In genomic region chr1:121326591-121327343, GRCm38 (mm10) we compare ENCODE assay signal across 8 mouse cellular contexts. TPM values are rescaled to one million over a fixed set of nuclear protein-coding genes. Genes with fewer than 3 reads are reported as not detected.
DNase-seq lines count a peak whose midpoint lies in the region; ATAC-seq and TF ChIP-seq lines count a peak whose summit lies in the region.

No protein-coding gene starts in this region.

- H3K4me3 ChIP-seq in heart, embryonic 11.5 days (ENCODE audit: low read depth, low read length): peak overlapping the region; percentile 63
- peak overlapping the region; percentile 79 for H3K4me3 ChIP-seq in cortical plate, adult 2 months (ENCODE audit: insufficient read depth, low read length)
- peak overlapping the region; percentile 88 for H3K4me3 ChIP-seq in hindbrain, postnatal 0 days (ENCODE audit: low read length)
- peak overlapping the region; percentile 91 for H3K4me3 ChIP-seq in midbrain, embryonic 15.5 days

- peak overlapping the region; percentile 87 for H3K4me2 ChIP-seq in heart, embryonic 11.5 days
- H3K4me2 ChIP-seq in hindbrain, postnatal 0 days (ENCODE audit: low read depth, low read length): peak overlapping the region; percentile 61
- H3K4me2 ChIP-seq in midbrain, embryonic 15.5 days: peak overlapping the region; percentile 61

- no peak overlapping the region for H3K27ac ChIP-seq in heart, embryonic 11.5 days (ENCODE audit: low read depth, low read length)
- H3K27ac ChIP-seq in cortical plate, adult 2 months (ENCODE audit: insufficient read depth, low read length): no peak overlapping the region
- H3K27ac ChIP-seq in hindbrain, postnatal 0 days: peak overlapping the region; percentile 84; the same call in 1 of the 2 replicates
- H3K27ac ChIP-seq in midbrain, embryonic 15.5 days: peak overlapping the region; percentile 92

- no peak for TF ChIP-seq CTCF in cortical plate, adult 2 months (IDR thresholded peaks at IDR 0.05; ENCODE audit: extremely low read depth, insufficient read depth, low read length)
- no peak for TF ChIP-seq CTCF in hindbrain, postnatal 0 days (IDR thresholded peaks at IDR 0.05; ENCODE audit: low read depth)

- intact Hi-C loops in heart, postnatal 10 days (cut with DNase I): loop anchor here (5.0 kb wide), 2 partner anchors 71 to 241 kb away; partner anchors contain the start of gene Ddx18

- DNase-seq in heart, postnatal 10 days: no peak
- DNase-seq in CD4-positive helper T cell, adult 2 months (ENCODE audit: low read depth, low spot score): peak; percentile 52
- no peak for DNase-seq in hindbrain, postnatal 0 days (ENCODE audit: low spot score)
- DNase-seq in adrenal gland, adult 8-10 months: no peak
- DNase-seq in adrenal gland, postnatal 25 days: no peak

- H3K27me3 ChIP-seq in heart, embryonic 11.5 days (ENCODE audit: control insufficient read depth, insufficient read depth, low read length): no peaks in the 10 kb centered on the region
- no peaks in the 10 kb centered on the region for H3K27me3 ChIP-seq in hindbrain, postnatal 0 days (ENCODE audit: insufficient read depth, low read length)
- H3K27me3 ChIP-seq in midbrain, embryonic 15.5 days (replicated peaks): no peaks in the 10 kb centered on the region

- no peaks in the 10 kb centered on the region for H3K36me3 ChIP-seq in heart, embryonic 11.5 days (ENCODE audit: control insufficient read depth, insufficient read depth, low read length)
- H3K36me3 ChIP-seq in hindbrain, postnatal 0 days (ENCODE audit: insufficient read depth, low read length): no peaks in the 10 kb centered on the region
- no peaks in the 10 kb centered on the region for H3K36me3 ChIP-seq in midbrain, embryonic 15.5 days (replicated peaks)

- 25% methylated on average over 18 of the region's 18 CpGs for WGBS in heart, embryonic 11.5 days (ENCODE audit: insufficient replicate concordance)
- WGBS in hindbrain, postnatal 0 days: 24% methylated on average over 18 of the region's 18 CpGs
- WGBS in midbrain, embryonic 15.5 days: 30% methylated on average over 18 of the region's 18 CpGs

- H3K9me3 ChIP-seq in heart, embryonic 11.5 days (replicated peaks; ENCODE audit: control insufficient read depth, low read length): no peaks in the 10 kb centered on the region
- no peaks in the 10 kb centered on the region for H3K9me3 ChIP-seq in hindbrain, postnatal 0 days (ENCODE audit: low read length)
- no peaks in the 10 kb centered on the region for H3K9me3 ChIP-seq in midbrain, embryonic 15.5 days

- no peak for ATAC-seq in heart, embryonic 11.5 days (replicated peaks; ENCODE audit: insufficient number of reproducible peaks, low FRiP score, low TSS enrichment)
- no peak for ATAC-seq in hindbrain, postnatal 0 days
- ATAC-seq in midbrain, embryonic 15.5 days (replicated peaks): peak; percentile 1; the same call in 1 of the 2 replicates

- H3K4me1 ChIP-seq in heart, embryonic 11.5 days (ENCODE audit: control insufficient read depth, insufficient read depth, low read length): peaks cover 6% of the 10 kb centered on the region
- peaks cover 1% of the 10 kb centered on the region for H3K4me1 ChIP-seq in cortical plate, adult 2 months (ENCODE audit: control insufficient read depth, insufficient read depth, low read length)
- H3K4me1 ChIP-seq in hindbrain, postnatal 0 days (ENCODE audit: insufficient read depth, low read length): peaks cover 19% of the 10 kb centered on the region
- H3K4me1 ChIP-seq in midbrain, embryonic 15.5 days: peaks cover 25% of the 10 kb centered on the region

- no peak for TF ChIP-seq POLR2A in cortical plate, adult 2 months (IDR thresholded peaks at IDR 0.05; ENCODE audit: extremely low read depth, insufficient read depth, low read length)

- peak overlapping the region; percentile 76 for H3K9ac ChIP-seq in heart, embryonic 11.5 days (ENCODE audit: low read depth, low read length)
- peak overlapping the region; percentile 79 for H3K9ac ChIP-seq in hindbrain, postnatal 0 days (replicated peaks; ENCODE audit: low read length)
- H3K9ac ChIP-seq in midbrain, embryonic 15.5 days: peak overlapping the region; percentile 94

RNA-seq across cellular contexts. Expression of gene Insig2, which starts 5.6 kb away (rescaled TPM):
- 16.4 and 22.8 TPM in 2 replicates for polyA plus RNA-seq in heart, embryonic 11.5 days (2014; fragmentation: Nextera tagmentation; extraction: Ambion mirVana)
- total RNA-seq in heart, postnatal 10 days (2021): 10 to 100 TPM; 48.0 to 55.9 TPM
- polyA plus RNA-seq in cortical plate, adult 2 months (2012; rRNA removed): 44.5 and 44.7 TPM in 2 replicates
- total RNA-seq in hindbrain, postnatal 0 days (2014; rRNA removed): 16.6 and 28.8 TPM in 2 replicates
- polyA plus RNA-seq in hindbrain, postnatal 0 days (2015; fragmentation: Nextera tagmentation; extraction: Ambion mirVana): 46.0 and 48.0 TPM in 2 replicates
- polyA plus RNA-seq in midbrain, embryonic 15.5 days (2015; fragmentation: Nextera tagmentation; extraction: Ambion mirVana): 48.0 and 49.8 TPM in 2 replicates
- total RNA-seq in adrenal gland, adult 8-10 months (2022): 10 to 100 TPM; 51.3 to 66.0 (median 56.9) TPM
- 51.2 and 53.0 TPM in 2 replicates for total RNA-seq in adrenal gland, postnatal 25 days (2021)

Comparison
In these comparisons a context has a peak if more than half of its experiments do, and no peak if none do; other contexts are left out.
1. H3K27ac ChIP-seq: peak in hindbrain, postnatal 0 days (single experiment) and midbrain, embryonic 15.5 days (single experiment); none in heart, embryonic 11.5 days (single experiment) and cortical plate, adult 2 months (single experiment).
2. Peak in every context shown above with its lines, with median percentiles within 50 percentile points of each other: H3K4me2 ChIP-seq, H3K4me3 ChIP-seq and H3K9ac ChIP-seq.